Mouse (Mus musculus) heart, embryonic 12.5 days (tissue): ENCODE results near the gene Tmem109. TPM values are rescaled to one million over a fixed set of nuclear protein-coding genes. Genes with fewer than 3 reads are reported as not detected.

Experiments used
- polyA plus RNA-seq: library from polyadenylated mRNA; unstranded; fragments of >200 nt; fragmentation: Nextera tagmentation; extraction: Ambion mirVana; gene quantifications from 2 replicates; pipeline ENCODE4 v1.2.1, GENCODE M21; 2016

The Tmem109 gene
- polyA plus RNA-seq, 1 experiment from 2014 or later = 70.9 TPM

Other genes with a start within 250 kb of the Tmem109 start
- 0.34 and 0.85 TPM in 2 replicates for gene Vwce, start 247.8 kb downstream of the Tmem109 start, polyA plus RNA-seq
- gene Pga5, start 203.9 kb downstream of the Tmem109 start, polyA plus RNA-seq = not detected in 2 replicates
- gene Vps37c, start 193.3 kb downstream of the Tmem109 start, polyA plus RNA-seq = 29.0 and 31.2 TPM in 2 replicates
- gene Cd5, start 143.0 kb downstream of the Tmem109 start, polyA plus RNA-seq = 0.19 and 0.55 TPM in 2 replicates
- gene Cd6, start 51.9 kb downstream of the Tmem109 start, polyA plus RNA-seq = not detected in 2 replicates
- gene Slc15a3, start 42.3 kb downstream of the Tmem109 start, polyA plus RNA-seq = 0.23 and 0.41 TPM in 2 replicates
- 61.5 and 62.2 TPM in 2 replicates for gene Tmem132a, start 12.1 kb downstream of the Tmem109 start, polyA plus RNA-seq
- 24.9 and 26.2 TPM in 2 replicates for gene Prpf19, start 13.2 kb upstream of the Tmem109 start, polyA plus RNA-seq
- gene Zp1, start 38.6 kb upstream of the Tmem109 start, polyA plus RNA-seq = not detected in 2 replicates
- 0.09 TPM in 1 of 2 replicates, not detected in the other for gene Ptgdr2, start 55.2 kb upstream of the Tmem109 start, polyA plus RNA-seq
- 20.1 and 21.6 TPM in 2 replicates for gene Ccdc86, start 67.3 kb upstream of the Tmem109 start, polyA plus RNA-seq
- gene Ms4a10, start 92.7 kb upstream of the Tmem109 start, polyA plus RNA-seq = not detected in 2 replicates
- gene Ms4a15, start 111.2 kb upstream of the Tmem109 start, polyA plus RNA-seq = not detected in 2 replicates
- not detected in 2 replicates for gene Ms4a18, start 136.0 kb upstream of the Tmem109 start, polyA plus RNA-seq
- gene Ms4a8a, start 199.1 kb upstream of the Tmem109 start, polyA plus RNA-seq = not detected in 2 replicates
- not detected in 2 replicates for gene 1700017D01Rik, start 248.9 kb upstream of the Tmem109 start, polyA plus RNA-seq